Mouse (Mus musculus) lung, embryonic 16.5 days (tissue): ENCODE results near the gene Ipo8. TPM values are rescaled to one million over a fixed set of nuclear protein-coding genes. Genes with fewer than 3 reads are reported as not detected.

ENCODE experiments used
- ATAC-seq: fragments of 200-750 bp; cut with Nextera tagmentation; 2 replicates; pipeline ENCODE4 v1.8.0; 2017; ENCODE audit warnings: low read depth, mild to moderate bottlenecking, moderate library complexity
- H3K27ac ChIP-seq: fragments of 300-500 bp; sonication (generic); 2 replicates; pipeline ENCODE4 v1.5.1; 2014; ENCODE audit warnings: mild to moderate bottlenecking, control low read depth, low read length
- H3K27me3 ChIP-seq: fragments of 300-500 bp; sonication (generic); 2 replicates; pipeline ENCODE4 v1.6.1; 2014; ENCODE audit warnings: low read depth, low read length, mixed read lengths; ENCODE audit not compliant: control insufficient read depth, insufficient read depth
- H3K36me3 ChIP-seq: fragments of 300-500 bp; sonication (generic); 2 replicates; pipeline ENCODE4 v1.6.1; 2014; ENCODE audit warnings: low read length; ENCODE audit not compliant: control insufficient read depth, insufficient read depth
- H3K4me1 ChIP-seq: fragments of 300-500 bp; sonication (generic); replicated peaks from 2 replicates; pipeline ENCODE4 v1.6.1; 2014; ENCODE audit warnings: low read length, mixed read lengths; ENCODE audit not compliant: control insufficient read depth, insufficient read depth
- H3K4me2 ChIP-seq: fragments of 300-500 bp; sonication (generic); 2 replicates; pipeline ENCODE4 v1.6.1; 2014; ENCODE audit warnings: low read depth, low read length, control low read depth
- H3K4me3 ChIP-seq: fragments of 300-500 bp; sonication (generic); 2 replicates; pipeline ENCODE4 v1.5.1; 2014; ENCODE audit warnings: mild to moderate bottlenecking, low read length, control low read depth
- H3K9ac ChIP-seq: fragments of 300-500 bp; sonication (generic); 2 replicates; pipeline ENCODE4 v1.6.1; 2014; ENCODE audit warnings: low read length, control low read depth
- H3K9me3 ChIP-seq: fragments of 300-500 bp; sonication (generic); 2 replicates; pipeline ENCODE4 v1.6.1; 2016; ENCODE audit warnings: low read length; ENCODE audit not compliant: control insufficient read depth
- WGBS: fragments of 180-500 bp; shearing (Covaris S2); extraction: QIAGEN DNeasy Blood & Tissue Kit; methylation state at CpG from one replicate; pipeline ENCODE4 v1.1.7; 2014; 5-methylcytosine and 5-hydroxymethylcytosine counted together
- polyA plus RNA-seq: library from polyadenylated mRNA; unstranded; fragments of >200 nt; fragmentation: Nextera tagmentation; extraction: Ambion mirVana; gene quantifications from 2 replicates; pipeline ENCODE4 v1.2.1, GENCODE M21; 2015

Ipo8 gene
- polyA plus RNA-seq, 1 experiment from 2014 or later: 22.4 TPM

DNA sequence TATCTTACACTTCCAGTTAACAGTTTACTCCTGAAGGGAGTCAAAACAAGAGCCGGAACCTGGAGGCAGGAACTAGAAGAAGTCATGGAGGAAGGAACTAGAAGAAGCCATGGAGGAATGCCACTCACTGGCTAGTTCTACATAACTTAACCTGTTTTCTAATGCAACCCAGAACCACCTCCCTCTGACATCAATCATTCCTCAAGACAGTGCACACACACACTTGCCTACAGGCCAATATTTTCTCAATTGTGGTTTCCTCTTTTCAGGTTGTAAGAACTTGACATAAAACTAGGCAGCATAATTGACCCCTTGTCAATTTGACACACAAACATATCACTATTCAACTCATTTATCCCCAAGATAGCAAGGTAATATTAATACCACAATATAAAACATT is 98.3 kb downstream of the Ipo8 start:
- 79% methylated on average over 1 of the region's 1 CpGs for WGBS
- no peaks in the 10 kb centered on the region for H3K36me3 ChIP-seq
- H3K4me1 ChIP-seq: no peaks in the 10 kb centered on the region
- H3K27ac ChIP-seq: no peak overlapping the region
- H3K27me3 ChIP-seq: no peaks in the 10 kb centered on the region
- ATAC-seq: no peak
- H3K4me3 ChIP-seq: no peak overlapping the region
- no peaks in the 10 kb centered on the region for H3K9me3 ChIP-seq
- H3K4me2 ChIP-seq: no peak overlapping the region
- no peak overlapping the region for H3K9ac ChIP-seq

- Histone ChIP-seq H3K4me3 (no peak overlapping the region), H3K27ac (no peak overlapping the region), H3K9me3 (no peaks in the 10 kb centered on the region), H3K27me3 (no peaks in the 10 kb centered on the region), H3K9ac (no peak overlapping the region), H3K36me3 (no peaks in the 10 kb centered on the region), H3K4me2 (no peak overlapping the region), H3K4me1 (no peaks in the 10 kb centered on the region)
- ATAC-seq: no peak
- WGBS: 36% methylated on average over 3 of the region's 3 CpGs
Measured at GRCm38 (mm10) chr6:148728571-148728970, 102.7 kb downstream of the Ipo8 start.

GRCm38 (mm10) chr6:148727871-148728524 is 103.3 kb downstream of the Ipo8 start:
- Histone ChIP-seq H3K9ac (no peak overlapping the region), H3K4me3 (no peak overlapping the region), H3K36me3 (no peaks in the 10 kb centered on the region), H3K27ac (no peak overlapping the region), H3K4me1 (no peaks in the 10 kb centered on the region), H3K4me2 (no peak overlapping the region), H3K27me3 (no peaks in the 10 kb centered on the region), H3K9me3 (no peaks in the 10 kb centered on the region)
- ATAC-seq: no peak
- WGBS: 50% methylated on average over 6 of the region's 6 CpGs

DNA sequence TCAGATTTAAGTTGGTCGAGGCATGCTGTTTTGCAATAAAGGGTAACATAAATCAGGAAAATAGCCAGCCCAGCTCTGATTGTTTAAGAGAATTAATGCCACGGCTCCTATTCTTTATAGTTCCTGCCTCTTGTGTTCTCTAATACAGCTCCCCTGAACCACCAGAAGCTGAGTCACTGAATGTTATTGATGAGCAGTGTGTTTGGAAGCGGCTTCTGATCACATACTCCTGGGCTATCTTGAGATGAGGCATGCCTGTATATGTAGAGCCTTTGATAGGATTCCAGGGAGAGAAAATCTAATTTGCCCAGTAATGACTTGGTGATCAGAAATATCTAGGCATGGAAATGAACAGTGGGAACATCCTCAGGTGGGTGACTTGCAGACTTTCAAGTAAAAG is 106.8 kb downstream of the Ipo8 start:
- Histone ChIP-seq H3K27ac (no peak overlapping the region), H3K4me1 (no peaks in the 10 kb centered on the region), H3K27me3 (no peaks in the 10 kb centered on the region), H3K9me3 (no peaks in the 10 kb centered on the region), H3K36me3 (no peaks in the 10 kb centered on the region), H3K4me3 (no peak overlapping the region), H3K9ac (no peak overlapping the region), H3K4me2 (no peak overlapping the region)
- ATAC-seq: no peak
- 63% methylated on average over 3 of the region's 3 CpGs for WGBS

Other genes with a start within 250 kb of the Ipo8 start
- 14.9 and 15.2 TPM in 2 replicates for gene Caprin2, start 64.8 kb upstream of the Ipo8 start, polyA plus RNA-seq
- gene Sinhcaf, start 115.0 kb upstream of the Ipo8 start, polyA plus RNA-seq: 91.0 and 99.0 TPM in 2 replicates